Mouse (Mus musculus) embryo, embryonic 10.5 days (tissue): ENCODE data around the gene Spg7.
"Not testable (repeated sequence)": the region's sequence is repeated elsewhere in the genome, so short reads cannot be mapped to it uniquely, and the experiment has no call there.

Experiments used
- DNase-seq: peaks from one replicate; pipeline ENCODE4 v3.0.0-alpha.2; 2015; ENCODE audit warnings: low spot score

Gene Spg7

DNA sequence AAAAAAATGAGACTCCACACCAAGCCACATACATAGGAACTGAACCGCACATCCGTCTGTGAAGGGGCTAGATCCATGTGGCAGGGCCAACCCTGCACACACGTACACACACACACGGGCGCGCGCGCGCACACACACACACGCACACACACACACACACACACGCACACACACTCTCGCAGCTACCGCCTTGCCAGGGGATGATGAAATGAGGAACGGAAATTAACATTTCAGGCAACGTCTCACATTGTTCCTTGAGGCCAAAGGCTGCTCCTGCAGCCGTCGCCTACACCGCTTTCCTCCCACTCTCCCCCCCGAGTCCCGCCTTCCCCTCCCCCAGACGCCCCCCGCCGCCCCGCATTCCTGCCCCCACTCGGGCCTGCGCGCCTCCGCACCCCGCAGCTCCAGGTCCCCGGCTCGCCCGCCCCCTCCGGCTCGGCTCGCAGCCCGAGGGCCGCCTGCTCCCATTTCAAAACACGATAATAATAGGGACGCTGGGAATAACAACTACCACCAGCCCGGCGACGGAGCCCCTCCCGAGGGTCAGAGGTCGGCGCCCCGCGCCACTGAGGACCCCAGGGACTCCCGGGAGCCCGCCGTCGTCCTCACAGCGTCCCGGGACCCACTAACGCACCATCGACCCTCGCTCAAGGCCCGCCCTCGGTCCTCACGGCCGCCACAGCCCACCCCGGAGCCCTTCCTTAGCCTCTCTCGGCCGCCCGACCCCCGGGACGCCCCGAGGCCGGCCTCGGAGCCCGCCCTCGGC lies 21.6 kb upstream of the Spg7 start:
- DNase-seq, result peak; percentile 71

DNA sequence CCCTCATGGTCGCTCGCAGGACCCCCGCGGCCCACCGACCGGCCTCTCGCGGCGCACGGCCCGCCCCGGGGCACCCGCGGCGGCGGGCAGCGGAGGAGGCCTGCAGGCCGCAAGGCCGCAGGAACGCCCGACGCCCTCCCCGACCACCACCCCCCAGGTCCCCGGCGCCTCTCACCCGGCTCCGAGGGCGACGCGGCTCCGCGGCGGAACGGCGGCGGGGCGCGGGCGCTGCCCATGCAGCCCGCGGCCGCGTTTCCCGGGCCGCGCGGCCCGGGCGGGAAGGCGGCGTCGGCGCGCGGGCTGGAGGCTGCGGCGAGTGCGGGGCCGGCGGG lies 21.0 kb upstream of the Spg7 start:
- DNase-seq, result no peak

GRCm38 (mm10) chr8:123042158-123042973 lies 20.4 kb upstream of the Spg7 start, which contains the start of gene Ankrd11:
Gene Ankrd11 (minus strand): TSS chr8:123042277.
- peak; percentile 100 for DNase-seq

- DNase-seq, result peak; percentile 6
These were observed 19.6 kb upstream of the Spg7 start for GRCm38 (mm10) chr8:123042974-123043625.

- no peak for DNase-seq
These were observed 18.8 kb upstream of the Spg7 start for GRCm38 (mm10) chr8:123043941-123044340.

- DNase-seq, result not testable (repeated sequence)
These were observed 17.9 kb upstream of the Spg7 start for GRCm38 (mm10) chr8:123044743-123045425.

- DNase-seq, result no peak
These were observed 16.0 kb upstream of the Spg7 start for GRCm38 (mm10) chr8:123046706-123047105.

DNA sequence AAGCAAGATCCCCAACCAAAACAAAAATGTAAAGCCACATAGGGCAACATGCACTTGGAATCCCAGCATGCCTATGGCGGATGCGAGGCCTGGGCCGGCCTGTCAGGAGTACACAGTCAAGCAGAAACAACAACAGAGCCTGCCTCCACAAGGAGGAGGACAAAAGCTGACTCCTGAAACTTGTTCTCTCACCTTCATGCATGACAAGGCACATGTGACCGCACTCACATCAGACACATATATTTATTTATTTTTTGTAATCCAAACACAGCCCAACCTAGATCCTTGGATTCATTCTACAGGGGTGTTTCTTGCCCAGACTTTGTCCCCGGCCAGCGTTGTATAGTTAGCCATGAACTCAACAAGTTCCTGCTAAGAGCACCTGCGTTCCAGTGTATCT lies 14.9 kb upstream of the Spg7 start:
- no peak for DNase-seq

DNA sequence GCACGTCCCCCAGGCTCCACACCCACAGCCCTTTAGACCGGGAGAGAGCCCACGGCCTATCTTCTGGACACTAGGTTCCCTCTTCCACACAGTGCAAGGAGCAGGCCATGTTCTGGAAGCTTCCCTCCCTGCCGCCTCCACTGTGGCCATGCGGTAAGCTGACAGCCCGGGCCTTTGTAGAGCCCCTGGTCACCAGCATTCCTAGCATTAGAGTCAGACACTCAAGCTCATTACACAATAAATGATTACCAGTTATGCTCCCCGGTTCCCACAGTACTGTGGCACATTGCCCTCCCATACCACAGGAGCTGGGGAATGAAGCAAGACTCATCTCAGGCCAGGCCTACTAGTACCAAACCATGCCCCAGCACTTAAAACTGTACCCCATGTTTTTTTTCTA lies 14.3 kb upstream of the Spg7 start:
- DNase-seq, result no peak

DNA sequence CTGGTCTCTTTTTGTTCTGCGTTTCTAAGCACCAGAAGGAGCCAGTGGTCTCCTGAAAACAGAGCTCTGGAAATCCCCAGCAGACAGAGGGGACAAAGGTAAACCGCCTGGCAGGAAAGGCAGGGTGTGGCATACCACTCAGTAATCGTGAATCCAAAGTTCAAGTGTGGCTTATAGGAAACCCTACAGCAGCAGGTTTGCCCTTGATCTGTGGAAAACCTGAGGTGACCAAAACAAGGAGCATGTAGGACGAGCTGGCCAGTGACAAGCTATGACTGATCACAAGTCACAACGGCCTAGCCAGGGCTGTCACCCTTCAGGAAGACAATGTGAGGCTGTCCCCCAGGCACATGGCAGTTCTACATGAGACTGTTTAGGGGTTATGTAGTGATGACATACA lies 11.3 kb upstream of the Spg7 start:
- DNase-seq, result no peak

GRCm38 (mm10) chr8:123064072-123064471 lies 1.3 kb downstream of the Spg7 start:
- DNase-seq, result no peak

DNA sequence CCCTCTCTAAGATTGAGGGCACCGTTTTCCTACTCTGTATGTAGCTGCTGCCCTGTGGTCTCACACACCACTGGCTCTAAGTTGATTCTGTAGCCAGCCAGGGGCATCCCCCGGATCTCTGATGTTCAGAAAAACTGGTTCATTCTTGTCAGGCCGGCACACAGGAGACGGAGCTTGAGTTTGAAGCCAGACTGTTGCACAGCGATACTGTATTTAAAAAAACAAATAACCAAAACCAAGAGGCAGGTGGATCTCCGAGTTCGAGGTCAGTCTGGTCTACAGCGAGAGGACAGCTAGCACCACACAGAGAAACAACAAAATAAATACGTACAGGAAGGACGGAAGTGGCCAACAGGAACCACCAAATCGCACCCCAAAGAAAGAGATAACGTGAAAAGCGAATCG lies 2.1 kb downstream of the Spg7 start:
- peak; percentile 66 for DNase-seq

DNA sequence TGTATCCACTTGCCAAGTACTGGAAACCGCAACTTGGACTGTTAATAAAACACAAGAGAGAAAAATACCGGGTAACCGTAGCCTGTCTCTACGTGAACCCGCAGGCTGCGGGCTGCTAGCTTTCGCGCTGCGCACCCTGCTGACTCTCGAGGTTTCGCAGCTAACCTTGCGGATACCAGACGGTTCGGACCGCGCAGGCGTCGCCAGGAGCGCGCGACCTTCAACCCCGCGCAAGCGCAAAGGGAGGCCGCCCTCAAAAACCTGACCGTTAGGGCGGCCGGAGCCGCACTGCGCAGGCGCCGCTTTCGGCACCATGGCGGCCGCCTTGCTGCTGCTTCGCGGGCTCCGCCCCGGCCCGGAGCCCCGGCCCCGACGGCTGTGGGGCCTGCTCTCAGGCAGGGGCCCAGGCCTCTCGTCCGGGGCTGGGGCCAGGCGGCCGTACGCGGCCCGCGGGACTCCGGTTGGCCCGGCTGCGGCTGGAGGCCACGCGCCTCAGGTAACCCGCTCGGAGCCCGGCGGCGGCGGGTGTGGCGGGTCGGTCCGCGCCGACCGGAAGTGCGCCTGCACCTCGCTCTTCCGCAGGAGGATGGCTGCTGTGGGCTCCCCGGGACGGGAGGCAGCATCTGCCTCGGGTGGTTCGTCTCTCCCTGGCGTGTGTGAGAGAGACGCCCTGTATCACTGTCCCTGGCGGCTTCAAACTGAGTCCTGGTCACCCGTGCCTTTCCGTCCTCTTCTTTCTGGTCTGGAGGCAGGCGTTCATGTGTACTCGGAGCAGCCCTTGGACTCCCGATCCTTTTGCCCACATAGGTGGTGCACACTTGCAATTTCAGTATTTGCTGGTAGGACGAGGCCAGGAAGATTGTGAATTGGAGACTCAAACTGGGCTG lies 2.7 kb downstream of the Spg7 start:
- DNase-seq, result peak; percentile 98

DNA sequence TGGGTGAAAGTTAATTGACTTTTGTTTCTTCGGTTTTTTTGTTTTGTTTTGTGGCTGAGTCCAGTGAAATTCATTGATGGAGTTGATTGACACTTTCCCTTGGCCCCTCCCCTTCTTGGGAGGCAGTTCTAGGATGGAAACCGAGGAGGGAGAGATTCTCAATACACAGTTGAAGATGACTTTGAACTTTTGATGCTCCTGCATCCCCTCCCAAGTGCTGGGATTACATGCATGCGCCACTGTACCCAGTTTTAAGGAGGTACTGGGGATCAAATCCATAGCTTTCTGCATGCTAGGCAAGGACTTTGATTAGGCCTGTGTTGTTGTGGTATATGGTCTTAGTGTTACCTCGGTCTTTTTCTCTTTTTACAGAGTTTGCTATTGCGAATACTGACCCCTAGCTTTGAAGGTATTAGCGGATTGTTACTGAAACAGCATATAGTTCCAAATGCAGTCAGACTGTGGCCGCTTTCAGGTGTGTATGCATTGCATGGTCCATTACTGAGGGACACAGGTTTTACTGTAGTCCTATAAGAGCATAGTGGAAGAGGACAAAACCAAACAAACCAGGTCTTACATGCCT lies 3.5 kb downstream of the Spg7 start:
- DNase-seq, result peak; percentile 68

DNA sequence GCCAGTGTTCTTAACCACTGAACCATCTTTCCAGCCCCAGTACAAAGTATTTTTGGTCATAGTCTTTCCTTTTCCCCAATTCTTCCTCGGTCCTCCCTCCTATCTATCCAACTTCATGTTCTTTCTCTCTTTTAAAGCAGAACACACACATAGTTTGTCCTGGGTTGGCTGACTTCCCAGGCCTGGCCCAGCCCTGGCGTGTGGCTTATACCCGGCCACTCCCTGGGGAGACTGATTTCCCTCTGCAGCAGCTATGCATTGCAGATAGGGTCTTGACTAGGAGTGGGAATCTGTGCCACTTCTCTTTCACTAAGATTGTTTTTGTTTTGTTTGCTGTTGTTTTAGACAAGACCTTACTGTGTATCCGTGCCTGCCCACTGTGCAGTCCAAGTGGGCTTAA lies 8.4 kb downstream of the Spg7 start:
- no peak for DNase-seq

- no peak for DNase-seq
These were observed 14.5 kb downstream of the Spg7 start for GRCm38 (mm10) chr8:123077213-123077612.

- no peak for DNase-seq
These were observed 20.3 kb downstream of the Spg7 start for GRCm38 (mm10) chr8:123082993-123083392.

- no peak for DNase-seq
These were observed 20.9 kb downstream of the Spg7 start for GRCm38 (mm10) chr8:123083610-123084009.

DNA sequence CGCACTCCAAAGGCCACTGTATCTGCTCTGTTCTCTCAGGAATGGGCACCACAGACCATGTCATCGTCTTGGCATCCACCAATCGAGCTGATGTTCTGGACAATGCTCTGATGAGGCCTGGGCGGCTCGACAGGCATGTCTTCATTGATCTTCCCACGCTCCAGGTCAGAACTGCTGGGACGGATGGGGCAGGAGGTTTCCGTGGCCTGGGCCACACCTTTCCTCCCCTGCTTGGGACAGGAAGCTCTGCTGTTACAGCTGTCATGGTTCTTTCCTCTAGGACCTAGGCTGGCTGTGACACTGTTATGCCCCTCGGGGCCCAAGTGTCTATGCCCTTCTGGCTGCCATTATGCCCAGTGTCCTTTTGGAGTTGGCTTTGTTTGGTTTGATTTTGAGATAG lies 24.5 kb downstream of the Spg7 start:
- DNase-seq, result no peak

GRCm38 (mm10) chr8:123097216-123097615 lies 34.5 kb downstream of the Spg7 start:
- DNase-seq, result no peak
